Mouse (Mus musculus): ENCODE measurements around the gene St8sia2.
"Not testable (repeated sequence)": the region's sequence is repeated elsewhere in the genome, so short reads cannot be mapped to it uniquely, and the experiment has no call there.

Gene St8sia2

DNA sequence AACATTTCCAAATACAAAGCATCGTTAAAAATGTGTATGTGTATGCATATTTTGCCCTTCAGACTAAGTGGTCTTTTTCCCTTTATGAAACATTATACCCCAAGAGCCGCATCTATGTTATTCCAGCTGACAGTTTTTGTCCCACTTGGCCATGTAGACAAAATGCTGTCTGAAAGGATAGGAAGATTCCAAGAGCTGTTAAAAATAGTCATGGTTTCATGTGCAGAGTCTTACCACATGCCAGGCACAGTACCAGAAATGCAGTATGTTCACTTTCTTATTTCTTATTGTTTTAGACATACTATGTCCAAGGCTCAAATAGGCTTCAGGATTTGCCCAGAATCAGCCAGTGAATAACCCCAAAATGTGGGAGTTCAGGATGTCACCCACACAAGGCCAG lies 24.1 kb downstream of the St8sia2 start:
- DNase-seq (ENCODE audit: low read depth), result no peak

GRCm38 (mm10) chr7:73972157-73972556 lies 41.3 kb downstream of the St8sia2 start:
- DNase-seq (ENCODE audit: low read depth), result not testable (repeated sequence)

GRCm38 (mm10) chr7:73965164-73965563 lies 48.3 kb downstream of the St8sia2 start:
- no peak for DNase-seq (ENCODE audit: low read depth)

DNA sequence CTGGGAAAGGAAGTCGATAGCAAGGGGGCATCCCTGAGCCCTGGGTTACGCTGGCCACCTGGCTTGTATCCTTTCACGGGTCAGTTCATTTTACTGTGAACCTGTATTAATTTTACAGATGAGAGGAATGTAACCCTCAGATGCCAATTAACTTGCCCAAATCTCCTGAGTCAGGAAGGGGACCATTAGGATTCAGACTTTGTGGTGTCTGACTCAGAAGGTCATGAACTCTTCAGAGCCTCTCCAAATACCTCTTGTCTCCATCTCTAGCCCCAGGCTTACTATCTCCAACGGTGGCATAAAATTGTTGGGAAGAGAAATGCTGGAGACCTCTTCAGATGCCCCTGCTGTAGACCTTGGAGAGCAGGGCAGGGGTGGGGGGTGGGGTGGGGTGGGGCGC lies 51.1 kb downstream of the St8sia2 start:
- no peak for DNase-seq (ENCODE audit: low read depth)

DNA sequence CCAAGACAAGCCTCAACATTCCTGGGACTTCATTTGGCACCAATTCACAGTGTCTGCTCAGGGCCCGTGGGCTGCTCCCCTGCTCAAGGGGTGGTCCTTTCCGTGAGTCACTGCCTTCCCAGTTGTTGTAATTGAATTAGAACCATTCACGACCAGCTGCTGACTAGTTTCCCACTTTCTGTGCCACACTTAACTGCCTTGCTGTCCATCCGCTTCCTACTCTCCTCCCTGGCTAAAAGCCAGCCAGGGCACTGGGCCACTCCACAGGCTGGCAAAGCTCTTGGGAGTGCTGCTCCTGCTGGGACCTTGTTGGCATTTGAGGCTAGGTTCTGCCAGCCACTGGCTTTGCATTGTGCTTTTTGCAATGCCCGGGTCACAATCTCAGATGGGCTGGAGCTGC lies 59.0 kb downstream of the St8sia2 start:
- DNase-seq (ENCODE audit: low read depth), result no peak

- DNase-seq (ENCODE audit: low read depth), result no peak
Measured at GRCm38 (mm10) chr7:73953131-73953530, 60.4 kb downstream of the St8sia2 start.

GRCm38 (mm10) chr7:73941640-73942039 lies 71.8 kb downstream of the St8sia2 start:
- DNase-seq (ENCODE audit: low read depth), result no peak

DNA sequence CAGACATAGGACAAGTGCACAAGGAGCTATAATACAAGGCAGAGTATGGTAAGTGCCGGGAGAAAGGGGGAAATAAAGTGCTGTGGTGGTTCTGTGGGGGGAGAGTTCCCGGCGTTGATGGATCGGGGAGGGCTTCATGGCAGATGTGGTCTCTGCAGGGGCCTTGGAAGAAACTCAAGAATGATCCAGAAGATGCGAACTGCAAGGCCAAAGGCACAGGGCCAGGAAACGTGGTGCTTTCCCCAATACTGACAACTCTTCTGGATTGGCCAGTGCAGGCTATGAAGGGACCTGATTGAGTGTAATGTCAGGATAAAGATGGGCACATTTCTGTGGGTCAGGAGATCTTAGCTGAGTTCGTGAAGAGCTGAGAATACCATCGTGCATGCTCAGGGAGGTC lies 74.3 kb downstream of the St8sia2 start:
- no peak for DNase-seq (ENCODE audit: low read depth)

- DNase-seq (ENCODE audit: low read depth), result no peak
Measured at GRCm38 (mm10) chr7:73938046-73938810, 75.3 kb downstream of the St8sia2 start.

DNA sequence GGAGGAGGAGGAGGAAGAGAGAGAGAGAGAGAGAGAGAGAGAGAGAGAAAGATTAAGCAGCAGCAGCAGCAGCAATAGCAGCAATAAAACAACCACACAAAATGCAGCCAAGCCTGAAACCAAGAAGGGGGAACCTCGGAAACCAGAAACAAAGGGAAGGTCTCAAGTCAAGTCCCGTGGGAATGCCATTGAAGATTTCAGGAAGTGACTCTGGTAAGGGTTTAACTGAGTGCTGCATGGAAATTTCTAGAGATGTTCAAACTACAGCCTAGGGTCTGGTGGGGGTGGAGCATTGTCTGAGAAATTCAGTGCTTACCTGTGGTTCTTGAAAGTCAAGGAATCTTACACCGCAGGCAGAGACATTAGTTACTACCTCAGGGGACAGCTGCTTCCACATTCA lies 77.4 kb downstream of the St8sia2 start:
- DNase-seq (ENCODE audit: low read depth), result no peak

DNA sequence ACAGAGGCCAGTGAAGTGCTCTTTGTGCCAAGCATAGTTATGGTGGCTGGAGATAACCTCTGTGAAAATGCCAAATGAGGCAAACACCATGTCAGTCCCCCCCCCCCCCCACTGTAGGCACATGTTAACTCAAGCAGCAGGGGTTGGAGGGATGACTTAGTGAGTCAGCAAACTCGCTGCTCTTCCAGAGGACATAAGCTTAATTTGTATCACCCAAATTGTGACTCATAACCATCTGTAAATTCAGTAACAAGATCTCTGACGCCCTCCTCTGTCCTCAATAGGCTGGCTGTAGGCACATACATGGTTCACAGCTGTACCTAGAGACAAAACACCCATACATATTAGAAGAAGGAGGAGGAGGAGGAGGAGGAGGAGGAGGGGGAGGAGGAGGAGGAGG lies 77.8 kb downstream of the St8sia2 start:
- DNase-seq (ENCODE audit: low read depth), result no peak

DNA sequence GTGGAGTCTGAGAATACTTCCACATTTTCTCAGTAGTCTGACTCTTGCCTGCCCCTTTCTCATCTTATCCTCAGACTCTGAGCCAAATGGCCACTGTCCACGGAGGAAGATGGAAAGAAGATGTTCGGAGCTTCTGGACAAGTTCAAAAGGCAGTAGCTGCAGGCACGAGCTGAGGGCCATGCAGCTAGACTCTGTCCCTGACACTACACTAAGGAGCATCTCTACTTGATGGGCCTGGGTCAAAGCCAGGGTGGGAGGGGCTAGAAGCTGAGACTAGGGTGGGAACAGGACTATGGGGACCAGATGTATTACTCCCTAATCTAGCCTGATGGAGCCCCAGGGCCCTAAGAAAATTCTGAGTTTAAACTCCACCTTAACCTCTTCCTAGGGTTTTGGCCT lies 80.5 kb downstream of the St8sia2 start:
- no peak for DNase-seq (ENCODE audit: low read depth)

DNA sequence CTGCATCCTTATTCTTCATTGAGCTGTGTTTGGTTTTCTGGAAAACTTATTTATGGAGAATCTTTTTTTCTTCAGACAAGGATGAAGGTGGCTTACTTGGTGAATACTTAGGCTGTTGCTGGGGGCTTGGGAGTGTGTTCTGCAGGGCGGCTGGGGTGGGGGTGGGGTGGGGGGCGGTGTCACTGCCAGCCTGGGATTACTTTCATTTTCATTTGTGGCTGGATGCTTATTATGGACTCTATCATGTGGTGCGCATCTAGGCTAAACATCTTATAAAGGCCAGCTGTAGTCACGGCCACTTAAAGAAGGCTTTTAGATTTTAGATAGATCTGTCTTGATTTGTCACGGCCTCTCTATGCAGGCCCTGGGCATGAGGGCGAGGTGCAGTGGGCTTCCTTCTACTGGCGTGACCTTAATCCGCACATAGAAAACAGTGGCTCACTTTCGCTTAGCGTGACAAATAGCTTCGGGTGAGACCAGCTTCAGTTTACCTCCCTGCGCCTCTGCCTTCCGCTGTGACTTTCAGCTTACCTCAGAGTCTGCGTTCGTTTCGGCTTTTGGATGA lies 92.5 kb downstream of the St8sia2 start:
- no peak for DNase-seq (ENCODE audit: low read depth)

DNA sequence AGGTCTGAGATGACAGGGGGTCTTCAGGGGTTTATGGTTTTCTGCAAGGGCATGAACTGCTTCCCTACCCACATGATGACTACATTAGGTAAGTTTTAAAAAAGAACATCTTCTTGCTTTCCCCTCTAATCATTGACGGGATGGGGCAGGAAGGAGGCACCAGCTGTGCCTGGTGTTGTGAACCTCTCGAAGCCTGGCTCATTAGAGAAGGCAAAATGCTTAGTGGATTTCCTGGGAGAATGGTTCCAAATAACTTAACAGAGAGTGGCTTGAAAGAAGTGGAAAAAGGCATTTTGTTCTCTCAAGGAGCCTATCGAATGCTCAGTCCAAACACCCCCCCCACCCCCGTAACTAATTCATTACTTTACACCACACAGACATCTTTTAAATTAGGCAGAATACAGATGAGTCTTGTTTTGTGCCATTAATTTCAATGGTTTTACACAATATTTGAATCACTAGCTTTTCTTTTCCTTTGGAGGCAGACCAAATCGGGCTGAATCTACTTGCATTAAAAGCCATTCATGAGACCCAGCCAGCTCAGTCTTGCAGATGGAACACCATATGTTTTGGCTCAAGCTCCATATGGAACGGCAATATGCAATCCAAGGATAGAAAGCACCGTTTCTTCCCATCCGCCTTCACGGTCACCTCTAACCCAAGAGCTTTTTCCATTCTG lies 95.7 kb downstream of the St8sia2 start:
- DNase-seq (ENCODE audit: low read depth), result no peak

- no peak for DNase-seq (ENCODE audit: low read depth)
Measured at GRCm38 (mm10) chr7:73911899-73912298, 101.6 kb downstream of the St8sia2 start.

- no peak for DNase-seq (ENCODE audit: low read depth)
Measured at GRCm38 (mm10) chr7:73910843-73911242, 102.6 kb downstream of the St8sia2 start.

- no peak for DNase-seq (ENCODE audit: low read depth)
Measured at GRCm38 (mm10) chr7:73909432-73910205, 103.9 kb downstream of the St8sia2 start.

- DNase-seq (ENCODE audit: low read depth), result no peak
Measured at GRCm38 (mm10) chr7:73894506-73894905, 119.0 kb downstream of the St8sia2 start.

GRCm38 (mm10) chr7:73891830-73892229 lies 121.7 kb downstream of the St8sia2 start:
- no peak for DNase-seq (ENCODE audit: low read depth)

- no peak for DNase-seq (ENCODE audit: low read depth)
Measured at GRCm38 (mm10) chr7:73890891-73891610, 122.4 kb downstream of the St8sia2 start.

DNA sequence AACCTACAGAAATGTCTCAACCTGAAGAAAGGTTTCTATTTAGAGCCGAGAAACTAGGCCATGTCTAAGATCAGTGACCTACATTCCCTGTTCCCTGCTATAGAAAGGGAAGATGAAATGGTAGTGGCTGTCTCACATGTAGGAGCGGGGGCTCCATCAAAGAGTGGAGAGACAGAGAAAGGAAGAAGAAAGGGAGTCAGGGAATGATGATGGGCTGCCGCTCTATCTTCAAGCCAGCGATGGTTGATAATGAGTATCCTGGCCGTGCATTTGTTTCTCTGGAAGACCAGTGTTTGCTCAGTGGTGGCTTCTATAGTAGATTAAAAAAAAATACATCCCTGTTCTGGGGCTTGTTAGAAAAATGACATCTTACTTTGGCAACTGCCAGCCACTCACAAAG lies 123.0 kb downstream of the St8sia2 start:
- DNase-seq (ENCODE audit: low read depth), result no peak

Data from c-Kit-positive CD71-negative TER-119-negative erythroid progenitor cells, embryonic 14.5 days (primary cell).